Mouse (Mus musculus): Measurements from ENCODE around the gene Sorcs2. TPM values are rescaled to one million over a fixed set of nuclear protein-coding genes. Genes with fewer than 3 reads are reported as not detected.
"Not testable (repeated sequence)": the region's sequence is repeated elsewhere in the genome, so short reads cannot be mapped to it uniquely, and the experiment has no call there.

Gene Sorcs2
- polyA plus RNA-seq, 1 experiment from 2014 or later, result 21.2 TPM

DNA sequence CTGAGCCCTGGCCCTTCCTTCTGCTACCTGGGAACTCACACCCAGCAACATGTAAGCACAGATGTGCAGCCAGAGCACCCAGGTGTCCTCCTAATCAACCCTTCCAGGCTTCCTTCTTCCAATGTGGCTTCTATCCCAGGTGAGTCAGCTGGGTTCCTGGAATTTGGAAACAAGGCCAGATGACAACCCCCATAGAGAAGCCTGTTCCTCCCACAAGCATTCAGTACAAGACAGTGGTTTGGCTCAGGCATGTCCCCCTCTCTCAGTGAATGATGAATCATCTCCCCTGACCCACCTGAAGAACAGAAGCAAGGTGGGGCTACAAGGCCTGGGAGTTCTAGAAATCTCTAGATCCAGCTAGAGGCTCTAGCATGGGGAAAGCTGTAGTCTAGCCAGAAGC, 24.8 kb upstream of the Sorcs2 start:
- H3K9ac ChIP-seq, result no peak overlapping the region
- no peak overlapping the region for H3K4me2 ChIP-seq
- H3K36me3 ChIP-seq, result no peaks in the 10 kb centered on the region
- H3K27ac ChIP-seq, result no peak overlapping the region
- H3K27me3 ChIP-seq, result no peaks in the 10 kb centered on the region
- no peak overlapping the region for H3K4me3 ChIP-seq
- no peak for ATAC-seq (ENCODE audit: borderline replicate concordance, extremely low read depth, low FRiP score, low TSS enrichment)
- no peaks in the 10 kb centered on the region for H3K4me1 ChIP-seq
- H3K9me3 ChIP-seq, result no peaks in the 10 kb centered on the region

DNA sequence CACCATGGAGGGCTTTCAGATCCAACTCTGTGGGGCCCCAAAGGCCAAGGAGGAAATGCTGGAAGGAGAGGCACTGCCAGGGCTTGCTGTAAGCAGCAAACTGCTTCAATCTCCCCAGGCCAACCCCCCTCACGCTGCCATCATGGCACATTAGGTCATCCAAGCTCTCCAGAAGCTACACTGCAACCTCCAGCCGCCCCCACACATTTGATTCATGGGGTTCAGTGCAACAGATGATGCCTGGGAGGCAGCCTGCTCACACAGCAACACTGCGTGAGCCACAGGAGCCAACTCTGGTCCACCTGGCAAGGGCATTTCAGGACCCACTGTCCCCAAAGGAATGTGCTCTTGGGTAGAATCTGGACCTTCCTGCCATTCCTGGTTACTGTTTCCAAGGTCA, 21.9 kb upstream of the Sorcs2 start:
- Histone ChIP-seq H3K27ac (no peak overlapping the region), H3K36me3 (no peaks in the 10 kb centered on the region), H3K4me3 (no peak overlapping the region), H3K4me2 (no peak overlapping the region), H3K9me3 (no peaks in the 10 kb centered on the region), H3K4me1 (no peaks in the 10 kb centered on the region), H3K9ac (no peak overlapping the region), H3K27me3 (no peaks in the 10 kb centered on the region)
- WGBS, result 61% methylated on average over 3 of the region's 3 CpGs
- ATAC-seq (ENCODE audit: borderline replicate concordance, extremely low read depth, low FRiP score, low TSS enrichment), result no peak

DNA sequence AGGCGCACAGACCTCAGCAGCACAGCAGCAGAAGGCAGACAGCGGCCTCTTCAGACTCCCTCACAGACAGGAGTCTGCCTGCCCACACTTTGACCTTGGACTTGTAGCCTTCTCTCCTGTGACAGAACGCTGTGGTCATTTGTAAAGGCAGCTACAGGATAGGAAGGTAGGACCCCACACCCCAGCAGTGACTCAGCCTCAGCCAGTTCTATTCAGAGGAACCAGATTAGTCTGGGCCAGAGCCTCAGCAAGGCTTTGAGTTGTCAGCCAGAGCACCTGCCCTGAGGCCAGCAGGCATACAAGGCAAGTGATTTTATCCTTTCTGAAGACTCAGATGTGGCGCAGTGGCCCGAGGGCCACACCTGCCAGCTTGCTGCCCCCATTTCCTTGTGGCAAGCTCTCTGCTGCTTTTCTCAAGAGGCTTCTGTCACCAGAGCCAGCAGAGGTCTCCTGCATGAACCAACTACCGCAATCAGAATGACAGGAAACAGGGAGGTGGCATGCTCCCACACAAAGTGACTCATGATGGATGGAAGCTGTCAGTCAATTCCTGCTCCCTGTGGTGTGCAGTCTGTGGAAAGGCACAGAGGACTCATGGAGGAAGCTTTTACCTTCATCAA, 16.9 kb upstream of the Sorcs2 start:
- no peak overlapping the region for H3K9ac ChIP-seq
- no peak overlapping the region for H3K27ac ChIP-seq
- no peaks in the 10 kb centered on the region for H3K36me3 ChIP-seq
- no peaks in the 10 kb centered on the region for H3K9me3 ChIP-seq
- H3K4me2 ChIP-seq, result no peak overlapping the region
- no peak for ATAC-seq (ENCODE audit: borderline replicate concordance, extremely low read depth, low FRiP score, low TSS enrichment)
- H3K4me3 ChIP-seq, result no peak overlapping the region
- H3K4me1 ChIP-seq, result no peaks in the 10 kb centered on the region
- H3K27me3 ChIP-seq, result no peaks in the 10 kb centered on the region
- WGBS, result 48% methylated on average over 6 of the region's 6 CpGs

- H3K27me3 ChIP-seq, result peaks cover 8% of the 10 kb centered on the region; the same call in 1 of the 2 replicates
- 7% methylated on average over 18 of the region's 18 CpGs for WGBS
- no peak overlapping the region for H3K9ac ChIP-seq
- peak overlapping the region; percentile 99; the same call in 1 of the 2 replicates for H3K4me2 ChIP-seq
- H3K36me3 ChIP-seq, result no peaks in the 10 kb centered on the region
- peaks cover 40% of the 10 kb centered on the region for H3K4me1 ChIP-seq
- H3K4me3 ChIP-seq, result no peak overlapping the region
- no peak overlapping the region for H3K27ac ChIP-seq
- H3K9me3 ChIP-seq, result no peaks in the 10 kb centered on the region
- ATAC-seq (ENCODE audit: borderline replicate concordance, extremely low read depth, low FRiP score, low TSS enrichment), result no peak
These were observed 775 bp upstream of the Sorcs2 start for GRCm38 (mm10) chr5:36398463-36399364.

- H3K4me1 ChIP-seq, result peaks cover 53% of the 10 kb centered on the region
- H3K27ac ChIP-seq, result peak overlapping the region; percentile 71
- no peaks in the 10 kb centered on the region for H3K36me3 ChIP-seq
- no peaks in the 10 kb centered on the region for H3K9me3 ChIP-seq
- no peak for ATAC-seq (ENCODE audit: borderline replicate concordance, extremely low read depth, low FRiP score, low TSS enrichment)
- peak overlapping the region; percentile 83 for H3K9ac ChIP-seq
- under 1% methylated on average over 36 of the region's 36 CpGs for WGBS
- H3K4me2 ChIP-seq, result peak overlapping the region; percentile 99
- peaks cover 5% of the 10 kb centered on the region; the same call in 1 of the 2 replicates for H3K27me3 ChIP-seq
- peak overlapping the region; percentile 60 for H3K4me3 ChIP-seq
These were observed 567 bp downstream of the Sorcs2 start for GRCm38 (mm10) chr5:36397384-36397759.

GRCm38 (mm10) chr5:36396491-36397383, 1.2 kb downstream of the Sorcs2 start:
- peak overlapping the region; percentile 99 for H3K4me2 ChIP-seq
- 4% methylated on average over 18 of the region's 18 CpGs for WGBS
- ATAC-seq (ENCODE audit: borderline replicate concordance, extremely low read depth, low FRiP score, low TSS enrichment), result peak; percentile 29; the same call in 1 of the 2 replicates

GRCm38 (mm10) chr5:36396011-36396410, 1.9 kb downstream of the Sorcs2 start:
- Histone ChIP-seq H3K9ac (peak overlapping the region; percentile 9; the same call in 1 of the 2 replicates), H3K27ac (peak overlapping the region; percentile 65; the same call in 1 of the 2 replicates), H3K4me2 (peak overlapping the region; percentile 99), H3K4me1 (peaks cover 66% of the 10 kb centered on the region), H3K27me3 (0 out of 2 replicates have a peak, but pooled peaks cover 2% of the 10 kb centered on the region), H3K4me3 (peak overlapping the region; percentile 60), H3K36me3 (no peaks in the 10 kb centered on the region), H3K9me3 (no peaks in the 10 kb centered on the region)
- WGBS, result 65% methylated on average over 3 of the region's 3 CpGs
- ATAC-seq (ENCODE audit: borderline replicate concordance, extremely low read depth, low FRiP score, low TSS enrichment), result 0 out of 2 replicates have a peak, but pooled peaks have one; percentile 6

More at GRCm38 (mm10) chr5:36396491-36397383, 1.2 kb downstream of the Sorcs2 start:
- Histone ChIP-seq H3K9me3 (no peaks in the 10 kb centered on the region), H3K36me3 (no peaks in the 10 kb centered on the region), H3K9ac (peak overlapping the region; percentile 83), H3K4me3 (peak overlapping the region; percentile 60), H3K27ac (peak overlapping the region; percentile 71), H3K27me3 (peaks cover 5% of the 10 kb centered on the region; the same call in 1 of the 2 replicates), H3K4me1 (peaks cover 59% of the 10 kb centered on the region)

GRCm38 (mm10) chr5:36394840-36395515, 3.0 kb downstream of the Sorcs2 start:
- WGBS, result 24% methylated on average over 11 of the region's 11 CpGs
- H3K9me3 ChIP-seq, result no peaks in the 10 kb centered on the region
- H3K27ac ChIP-seq, result peak overlapping the region; percentile 65
- no peaks in the 10 kb centered on the region for H3K27me3 ChIP-seq
- no peaks in the 10 kb centered on the region for H3K36me3 ChIP-seq
- no peak overlapping the region for H3K9ac ChIP-seq
- no peak for ATAC-seq (ENCODE audit: borderline replicate concordance, extremely low read depth, low FRiP score, low TSS enrichment)
- no peak overlapping the region for H3K4me3 ChIP-seq
- peak overlapping the region; percentile 99 for H3K4me2 ChIP-seq
- H3K4me1 ChIP-seq, result peaks cover 75% of the 10 kb centered on the region

- Histone ChIP-seq H3K4me2 (no peak overlapping the region), H3K4me1 (peaks cover 82% of the 10 kb centered on the region), H3K4me3 (no peak overlapping the region), H3K9me3 (no peaks in the 10 kb centered on the region), H3K9ac (no peak overlapping the region), H3K36me3 (no peaks in the 10 kb centered on the region), H3K27me3 (no peaks in the 10 kb centered on the region), H3K27ac (peak overlapping the region; percentile 95)
- no peak for ATAC-seq (ENCODE audit: borderline replicate concordance, extremely low read depth, low FRiP score, low TSS enrichment)
- WGBS, result 88% methylated on average over 4 of the region's 4 CpGs
These were observed 6.2 kb downstream of the Sorcs2 start for GRCm38 (mm10) chr5:36391751-36392150.

DNA sequence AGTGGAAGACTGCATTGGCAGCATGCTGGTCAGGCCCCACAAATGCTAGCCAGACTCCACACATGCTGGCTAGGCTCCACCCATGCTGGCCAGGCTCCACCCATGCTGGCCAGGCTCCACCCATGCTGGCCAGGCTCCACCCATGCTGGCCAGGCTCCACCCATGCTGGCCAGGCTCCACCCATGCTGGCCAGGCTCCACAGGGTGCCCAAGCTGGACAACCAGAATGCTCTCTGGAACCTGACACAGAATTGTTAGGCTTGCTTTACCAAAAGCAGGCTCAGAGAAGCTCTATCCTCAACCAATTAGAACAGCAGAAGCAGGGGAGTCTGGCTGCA, 7.4 kb downstream of the Sorcs2 start:
- peak overlapping the region; percentile 95 for H3K27ac ChIP-seq
- not testable (repeated sequence) for H3K27me3 ChIP-seq; ATAC-seq (ENCODE audit: borderline replicate concordance, extremely low read depth, low FRiP score, low TSS enrichment); H3K9ac ChIP-seq; H3K4me2 ChIP-seq; H3K36me3 ChIP-seq; H3K4me3 ChIP-seq; H3K9me3 ChIP-seq
- H3K4me1 ChIP-seq, result peaks cover 83% of the 10 kb centered on the region
